Mouse (Mus musculus): Measurements from ENCODE around the gene Il12rb2. TPM values are rescaled to one million over a fixed set of nuclear protein-coding genes. Genes with fewer than 3 reads are reported as not detected.

Il12rb2 gene
- 0.05 and 0.08 TPM in 2 replicates for polyA plus RNA-seq (2015; fragmentation: Nextera tagmentation; extraction: Ambion mirVana)

GRCm38 (mm10) chr6:67375982-67376391, at the start of gene Il12rb2:
Il12rb2 (minus strand) TSS chr6:67376188.
- H3K4me3 ChIP-seq (ENCODE audit: low read length), result peak within 1 kb of the TSS; percentile 36
- no peak within 1 kb of the TSS for H3K9ac ChIP-seq (replicated peaks; ENCODE audit: low read length)
- peak within 1 kb of the TSS; percentile 58 for H3K4me2 ChIP-seq (replicated peaks; ENCODE audit: low read depth, low read length)
- no peaks in the 10 kb centered on the region for H3K9me3 ChIP-seq (ENCODE audit: low read length)
- no peaks in the 10 kb centered on the region for H3K36me3 ChIP-seq (ENCODE audit: insufficient read depth, low read length)
- ATAC-seq (ENCODE audit: low FRiP score, low TSS enrichment), result no peak
- H3K27ac ChIP-seq (ENCODE audit: low read length), result no peak within 1 kb of the TSS
- peaks cover 6% of the 10 kb centered on the region; the same call in 1 of the 2 replicates for H3K4me1 ChIP-seq (ENCODE audit: insufficient read depth, low read length)
- WGBS, result 1% methylated on average over 26 of the region's 26 CpGs
- H3K27me3 ChIP-seq (ENCODE audit: insufficient read depth, low read length), result peaks cover 14% of the 10 kb centered on the region; the same call in 1 of the 2 replicates

GRCm38 (mm10) chr6:67421761-67422160, 45.8 kb upstream of the Il12rb2 start:
- H3K9me3 ChIP-seq (ENCODE audit: low read length), result no peaks in the 10 kb centered on the region
- no peaks in the 10 kb centered on the region; the same call in 1 of the 2 replicates for H3K4me1 ChIP-seq (ENCODE audit: insufficient read depth, low read length)
- ATAC-seq (ENCODE audit: low FRiP score, low TSS enrichment), result 0 out of 2 replicates have a peak, but pooled peaks have one; percentile 39
- H3K9ac ChIP-seq (replicated peaks; ENCODE audit: low read length), result no peak overlapping the region
- H3K4me2 ChIP-seq (replicated peaks; ENCODE audit: low read depth, low read length), result no peak overlapping the region
- 48% methylated on average over 5 of the region's 5 CpGs for WGBS
- H3K27me3 ChIP-seq (ENCODE audit: insufficient read depth, low read length), result no peaks in the 10 kb centered on the region
- H3K27ac ChIP-seq (ENCODE audit: low read length), result no peak overlapping the region
- no peaks in the 10 kb centered on the region for H3K36me3 ChIP-seq (ENCODE audit: insufficient read depth, low read length)
- H3K4me3 ChIP-seq (ENCODE audit: low read length), result no peak overlapping the region

- no peak overlapping the region for H3K4me2 ChIP-seq (replicated peaks; ENCODE audit: low read depth, low read length)
- H3K4me3 ChIP-seq (ENCODE audit: low read length), result no peak overlapping the region
- H3K4me1 ChIP-seq (ENCODE audit: insufficient read depth, low read length), result no peaks in the 10 kb centered on the region; the same call in 1 of the 2 replicates
- no peak overlapping the region for H3K9ac ChIP-seq (replicated peaks; ENCODE audit: low read length)
- H3K27ac ChIP-seq (ENCODE audit: low read length), result no peak overlapping the region
- no peaks in the 10 kb centered on the region for H3K27me3 ChIP-seq (ENCODE audit: insufficient read depth, low read length)
- no peak for ATAC-seq (ENCODE audit: low FRiP score, low TSS enrichment)
- H3K9me3 ChIP-seq (ENCODE audit: low read length), result no peaks in the 10 kb centered on the region
- WGBS, result 83% methylated on average over 3 of the region's 3 CpGs
- H3K36me3 ChIP-seq (ENCODE audit: insufficient read depth, low read length), result no peaks in the 10 kb centered on the region
These were observed 40.6 kb upstream of the Il12rb2 start for GRCm38 (mm10) chr6:67416557-67416956.

DNA sequence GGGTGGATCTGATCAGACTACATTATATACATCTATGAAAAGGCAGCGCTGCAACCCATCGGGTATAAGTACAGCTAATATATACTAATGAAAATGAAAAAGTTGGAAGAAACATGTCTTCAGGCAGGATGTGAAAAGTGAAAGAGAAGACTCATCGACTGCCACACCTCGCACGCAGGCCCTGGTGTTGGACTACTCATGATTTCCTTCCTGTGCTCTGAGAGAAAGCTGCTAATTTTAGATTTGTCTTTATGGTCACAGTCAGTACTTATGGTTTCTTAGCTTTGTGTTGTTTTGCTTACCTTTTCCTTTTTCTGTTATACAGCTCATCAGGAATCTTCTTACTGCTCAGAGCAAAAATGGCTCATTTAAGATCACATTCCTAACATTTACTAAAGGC, 39.3 kb upstream of the Il12rb2 start:
- Histone ChIP-seq H3K27me3 (ENCODE audit: insufficient read depth, low read length) (no peaks in the 10 kb centered on the region), H3K9me3 (ENCODE audit: low read length) (no peaks in the 10 kb centered on the region), H3K4me2 (replicated peaks; ENCODE audit: low read depth, low read length) (no peak overlapping the region), H3K9ac (replicated peaks; ENCODE audit: low read length) (no peak overlapping the region), H3K36me3 (ENCODE audit: insufficient read depth, low read length) (no peaks in the 10 kb centered on the region), H3K4me1 (ENCODE audit: insufficient read depth, low read length) (no peaks in the 10 kb centered on the region), H3K4me3 (ENCODE audit: low read length) (no peak overlapping the region), H3K27ac (ENCODE audit: low read length) (no peak overlapping the region)
- ATAC-seq (ENCODE audit: low FRiP score, low TSS enrichment), result no peak
- WGBS, result 90% methylated on average over 5 of the region's 5 CpGs

DNA sequence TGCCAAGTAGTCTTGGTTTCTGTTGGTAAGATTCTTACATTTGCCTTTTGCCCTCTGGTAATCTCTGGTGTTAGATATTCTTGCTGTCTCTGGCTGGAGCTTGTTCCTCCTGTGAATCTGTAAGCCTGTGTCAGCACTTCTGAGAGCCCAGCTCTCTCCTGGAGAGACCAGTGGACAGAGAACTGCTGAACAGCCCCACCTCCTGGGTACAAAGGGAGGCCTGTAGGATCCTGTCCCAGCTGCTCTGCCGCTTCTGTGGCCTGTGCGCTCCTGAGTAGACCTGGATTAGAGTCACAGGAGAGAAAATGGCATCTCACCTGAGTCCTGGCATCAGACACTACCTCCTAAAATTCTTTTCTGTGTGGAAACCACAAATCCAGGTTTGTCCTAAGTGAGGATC, 37.4 kb upstream of the Il12rb2 start:
- H3K4me2 ChIP-seq (replicated peaks; ENCODE audit: low read depth, low read length), result no peak overlapping the region
- H3K4me1 ChIP-seq (ENCODE audit: insufficient read depth, low read length), result no peaks in the 10 kb centered on the region
- peak; percentile 74; the same call in 1 of the 2 replicates for ATAC-seq (ENCODE audit: low FRiP score, low TSS enrichment)
- H3K27ac ChIP-seq (ENCODE audit: low read length), result no peak overlapping the region
- WGBS, result 80% methylated on average over 2 of the region's 2 CpGs
- no peaks in the 10 kb centered on the region for H3K27me3 ChIP-seq (ENCODE audit: insufficient read depth, low read length)
- H3K9ac ChIP-seq (replicated peaks; ENCODE audit: low read length), result no peak overlapping the region
- H3K36me3 ChIP-seq (ENCODE audit: insufficient read depth, low read length), result no peaks in the 10 kb centered on the region
- no peaks in the 10 kb centered on the region for H3K9me3 ChIP-seq (ENCODE audit: low read length)
- H3K4me3 ChIP-seq (ENCODE audit: low read length), result no peak overlapping the region

- H3K4me3 ChIP-seq (ENCODE audit: low read length), result no peak overlapping the region
- WGBS, result 77% methylated on average over 3 of the region's 3 CpGs
- no peak for ATAC-seq (ENCODE audit: low FRiP score, low TSS enrichment)
These were observed 29.3 kb upstream of the Il12rb2 start for GRCm38 (mm10) chr6:67405281-67405682.

GRCm38 (mm10) chr6:67399551-67399950, 23.6 kb upstream of the Il12rb2 start:
- no peak for ATAC-seq (ENCODE audit: low FRiP score, low TSS enrichment)
- Histone ChIP-seq H3K27ac (ENCODE audit: low read length) (no peak overlapping the region), H3K4me3 (ENCODE audit: low read length) (no peak overlapping the region), H3K27me3 (ENCODE audit: insufficient read depth, low read length) (no peaks in the 10 kb centered on the region), H3K4me2 (replicated peaks; ENCODE audit: low read depth, low read length) (no peak overlapping the region), H3K4me1 (ENCODE audit: insufficient read depth, low read length) (no peaks in the 10 kb centered on the region), H3K36me3 (ENCODE audit: insufficient read depth, low read length) (no peaks in the 10 kb centered on the region), H3K9me3 (ENCODE audit: low read length) (no peaks in the 10 kb centered on the region; the same call in 1 of the 2 replicates), H3K9ac (replicated peaks; ENCODE audit: low read length) (no peak overlapping the region)
- 32% methylated on average over 5 of the region's 5 CpGs for WGBS

More at GRCm38 (mm10) chr6:67405281-67405682, 29.3 kb upstream of the Il12rb2 start:
- no peak overlapping the region for H3K27ac ChIP-seq (ENCODE audit: low read length)
- no peaks in the 10 kb centered on the region for H3K36me3 ChIP-seq (ENCODE audit: insufficient read depth, low read length)
- H3K4me1 ChIP-seq (ENCODE audit: insufficient read depth, low read length), result no peaks in the 10 kb centered on the region
- H3K9ac ChIP-seq (replicated peaks; ENCODE audit: low read length), result no peak overlapping the region
- H3K9me3 ChIP-seq (ENCODE audit: low read length), result no peaks in the 10 kb centered on the region; the same call in 1 of the 2 replicates
- H3K27me3 ChIP-seq (ENCODE audit: insufficient read depth, low read length), result no peaks in the 10 kb centered on the region
- H3K4me2 ChIP-seq (replicated peaks; ENCODE audit: low read depth, low read length), result no peak overlapping the region

DNA sequence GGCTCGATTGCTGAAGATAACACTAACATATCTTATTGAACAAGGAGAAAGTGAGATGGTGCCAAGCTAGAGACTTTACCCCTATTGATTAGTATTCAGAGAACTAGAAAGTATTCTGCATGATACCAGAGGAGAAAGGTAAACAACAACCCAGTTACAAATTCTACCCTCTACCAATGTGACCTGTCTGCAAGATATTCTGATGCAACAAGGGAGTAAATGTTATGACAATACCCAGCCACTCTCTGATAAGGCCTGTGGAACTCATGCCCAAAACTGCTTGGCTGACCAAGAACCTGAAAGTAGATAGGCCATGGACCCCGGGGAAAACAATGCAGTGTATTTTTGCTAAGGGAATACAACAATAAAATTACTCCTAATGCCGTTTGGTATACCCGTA, 10.2 kb downstream of the Il12rb2 start:
- 89% methylated on average over 4 of the region's 4 CpGs for WGBS
- no peaks in the 10 kb centered on the region for H3K36me3 ChIP-seq (ENCODE audit: insufficient read depth, low read length)
- no peaks in the 10 kb centered on the region for H3K4me1 ChIP-seq (ENCODE audit: insufficient read depth, low read length)

GRCm38 (mm10) chr6:67348065-67348464, 27.9 kb downstream of the Il12rb2 start:
- Histone ChIP-seq H3K9ac (replicated peaks; ENCODE audit: low read length) (no peak overlapping the region), H3K36me3 (ENCODE audit: insufficient read depth, low read length) (no peaks in the 10 kb centered on the region), H3K27me3 (ENCODE audit: insufficient read depth, low read length) (no peaks in the 10 kb centered on the region), H3K9me3 (ENCODE audit: low read length) (no peaks in the 10 kb centered on the region), H3K4me1 (ENCODE audit: insufficient read depth, low read length) (no peaks in the 10 kb centered on the region), H3K4me2 (replicated peaks; ENCODE audit: low read depth, low read length) (no peak overlapping the region), H3K27ac (ENCODE audit: low read length) (no peak overlapping the region), H3K4me3 (ENCODE audit: low read length) (no peak overlapping the region)
- no peak for ATAC-seq (ENCODE audit: low FRiP score, low TSS enrichment)
- 39% methylated on average over 6 of the region's 6 CpGs for WGBS

More for the DNA sequence above, 10.2 kb downstream of the Il12rb2 start:
- H3K27me3 ChIP-seq (ENCODE audit: insufficient read depth, low read length), result no peaks in the 10 kb centered on the region
- H3K27ac ChIP-seq (ENCODE audit: low read length), result no peak overlapping the region
- ATAC-seq (ENCODE audit: low FRiP score, low TSS enrichment), result no peak
- H3K9me3 ChIP-seq (ENCODE audit: low read length), result no peaks in the 10 kb centered on the region
- no peak overlapping the region for H3K9ac ChIP-seq (replicated peaks; ENCODE audit: low read length)
- no peak overlapping the region for H3K4me2 ChIP-seq (replicated peaks; ENCODE audit: low read depth, low read length)
- H3K4me3 ChIP-seq (ENCODE audit: low read length), result no peak overlapping the region

GRCm38 (mm10) chr6:67339494-67339893, 36.5 kb downstream of the Il12rb2 start:
- ATAC-seq (ENCODE audit: low FRiP score, low TSS enrichment), result no peak
- no peak overlapping the region for H3K27ac ChIP-seq (ENCODE audit: low read length)
- H3K4me1 ChIP-seq (ENCODE audit: insufficient read depth, low read length), result no peaks in the 10 kb centered on the region
- H3K9ac ChIP-seq (replicated peaks; ENCODE audit: low read length), result no peak overlapping the region
- no peaks in the 10 kb centered on the region for H3K36me3 ChIP-seq (ENCODE audit: insufficient read depth, low read length)
- no peaks in the 10 kb centered on the region for H3K27me3 ChIP-seq (ENCODE audit: insufficient read depth, low read length)
- no peak overlapping the region for H3K4me2 ChIP-seq (replicated peaks; ENCODE audit: low read depth, low read length)
- H3K9me3 ChIP-seq (ENCODE audit: low read length), result no peaks in the 10 kb centered on the region
- H3K4me3 ChIP-seq (ENCODE audit: low read length), result no peak overlapping the region

Data from kidney, embryonic 16.5 days (tissue).